Mouse (Mus musculus): ENCODE measurements around the gene Dst. TPM values are rescaled to one million over a fixed set of nuclear protein-coding genes. Genes with fewer than 3 reads are reported as not detected.

Gene Dst
- polyA plus RNA-seq, 1 experiment from 2014 or later = 29.4 TPM

- WGBS = 95% methylated on average over 7 of the region's 7 CpGs
- H3K4me1 ChIP-seq = peaks cover 21% of the 10 kb centered on the region
Observed at GRCm38 (mm10) chr1:34072262-34072661, 164.2 kb downstream of the Dst start.

GRCm38 (mm10) chr1:34073436-34074169, 165.6 kb downstream of the Dst start:
- Histone ChIP-seq H3K27ac (no peak overlapping the region), H3K36me3 (ENCODE audit: poor library complexity, severe bottlenecking) (no peaks in the 10 kb centered on the region), H3K4me3 (no peak overlapping the region), H3K4me1 (peaks cover 21% of the 10 kb centered on the region), H3K4me2 (no peak overlapping the region), H3K9me3 (replicated peaks) (no peaks in the 10 kb centered on the region), H3K27me3 (no peaks in the 10 kb centered on the region), H3K9ac (no peak overlapping the region)
- WGBS = 38% methylated on average over 10 of the region's 10 CpGs
- no peak for ATAC-seq

More at GRCm38 (mm10) chr1:34072262-34072661, 164.2 kb downstream of the Dst start:
- no peak overlapping the region for H3K4me3 ChIP-seq
- no peak overlapping the region for H3K4me2 ChIP-seq
- H3K9ac ChIP-seq = no peak overlapping the region
- H3K27me3 ChIP-seq = no peaks in the 10 kb centered on the region
- no peak for ATAC-seq
- no peak overlapping the region for H3K27ac ChIP-seq
- H3K36me3 ChIP-seq (ENCODE audit: poor library complexity, severe bottlenecking) = no peaks in the 10 kb centered on the region
- no peaks in the 10 kb centered on the region for H3K9me3 ChIP-seq (replicated peaks)

- Histone ChIP-seq H3K27ac (peak overlapping the region; percentile 35; the same call in 1 of the 2 replicates), H3K9me3 (replicated peaks) (no peaks in the 10 kb centered on the region), H3K27me3 (no peaks in the 10 kb centered on the region), H3K4me2 (peak overlapping the region; percentile 22; the same call in 1 of the 2 replicates), H3K4me3 (no peak overlapping the region), H3K9ac (no peak overlapping the region), H3K36me3 (ENCODE audit: poor library complexity, severe bottlenecking) (no peaks in the 10 kb centered on the region), H3K4me1 (peaks cover 21% of the 10 kb centered on the region)
- peak; percentile 30; the same call in 1 of the 2 replicates for ATAC-seq
- 12% methylated on average over 15 of the region's 15 CpGs for WGBS
Observed at GRCm38 (mm10) chr1:34074245-34075187, 166.5 kb downstream of the Dst start.

- peak; percentile 63; the same call in 1 of the 2 replicates for ATAC-seq
- Histone ChIP-seq H3K27me3 (no peaks in the 10 kb centered on the region), H3K36me3 (ENCODE audit: poor library complexity, severe bottlenecking) (no peaks in the 10 kb centered on the region), H3K9ac (no peak overlapping the region), H3K27ac (no peak overlapping the region), H3K4me2 (no peak overlapping the region), H3K4me3 (no peak overlapping the region), H3K9me3 (replicated peaks) (no peaks in the 10 kb centered on the region), H3K4me1 (peaks cover 21% of the 10 kb centered on the region)
- WGBS = 9% methylated on average over 12 of the region's 12 CpGs
Observed at GRCm38 (mm10) chr1:34076701-34077421, 168.8 kb downstream of the Dst start.

- ATAC-seq = no peak
Observed at GRCm38 (mm10) chr1:34077422-34077790, 169.4 kb downstream of the Dst start.

GRCm38 (mm10) chr1:34077941-34078340, 169.9 kb downstream of the Dst start:
- no peak overlapping the region for H3K4me3 ChIP-seq
- H3K36me3 ChIP-seq (ENCODE audit: poor library complexity, severe bottlenecking) = no peaks in the 10 kb centered on the region
- no peak overlapping the region for H3K27ac ChIP-seq
- no peaks in the 10 kb centered on the region for H3K9me3 ChIP-seq (replicated peaks)
- no peak overlapping the region for H3K9ac ChIP-seq
- no peak overlapping the region for H3K4me2 ChIP-seq
- peaks cover 21% of the 10 kb centered on the region for H3K4me1 ChIP-seq
- no peak for ATAC-seq
- 83% methylated on average over 6 of the region's 6 CpGs for WGBS
- no peaks in the 10 kb centered on the region for H3K27me3 ChIP-seq

More at GRCm38 (mm10) chr1:34077422-34077790, 169.4 kb downstream of the Dst start:
- H3K27me3 ChIP-seq = no peaks in the 10 kb centered on the region
- no peak overlapping the region for H3K4me3 ChIP-seq
- no peaks in the 10 kb centered on the region for H3K36me3 ChIP-seq (ENCODE audit: poor library complexity, severe bottlenecking)
- no peak overlapping the region for H3K4me2 ChIP-seq
- H3K4me1 ChIP-seq = peaks cover 21% of the 10 kb centered on the region
- WGBS = 16% methylated on average over 7 of the region's 7 CpGs
- H3K9ac ChIP-seq = no peak overlapping the region
- no peaks in the 10 kb centered on the region for H3K9me3 ChIP-seq (replicated peaks)
- H3K27ac ChIP-seq = no peak overlapping the region

GRCm38 (mm10) chr1:34089011-34089410, 181.0 kb downstream of the Dst start:
- Histone ChIP-seq H3K27me3 (no peaks in the 10 kb centered on the region), H3K4me2 (no peak overlapping the region), H3K36me3 (ENCODE audit: poor library complexity, severe bottlenecking) (peaks cover 8% of the 10 kb centered on the region), H3K4me1 (no peaks in the 10 kb centered on the region), H3K9ac (no peak overlapping the region), H3K4me3 (no peak overlapping the region), H3K9me3 (replicated peaks) (peaks cover 4% of the 10 kb centered on the region), H3K27ac (no peak overlapping the region)
- ATAC-seq = no peak
- 92% methylated on average over 3 of the region's 3 CpGs for WGBS

GRCm38 (mm10) chr1:34090700-34091099, 182.7 kb downstream of the Dst start:
- no peak for ATAC-seq
- Histone ChIP-seq H3K9ac (no peak overlapping the region), H3K36me3 (ENCODE audit: poor library complexity, severe bottlenecking) (peaks cover 8% of the 10 kb centered on the region), H3K27me3 (no peaks in the 10 kb centered on the region), H3K4me3 (no peak overlapping the region), H3K4me1 (no peaks in the 10 kb centered on the region), H3K9me3 (replicated peaks) (peaks cover 4% of the 10 kb centered on the region), H3K27ac (no peak overlapping the region), H3K4me2 (no peak overlapping the region)
- 89% methylated on average over 7 of the region's 7 CpGs for WGBS

GRCm38 (mm10) chr1:34093652-34094051, 185.6 kb downstream of the Dst start:
- WGBS = 97% methylated on average over 7 of the region's 7 CpGs
- H3K9me3 ChIP-seq (replicated peaks) = peaks cover 4% of the 10 kb centered on the region
- H3K27ac ChIP-seq = no peak overlapping the region
- no peak overlapping the region for H3K4me3 ChIP-seq
- peaks cover 18% of the 10 kb centered on the region for H3K4me1 ChIP-seq
- no peaks in the 10 kb centered on the region for H3K27me3 ChIP-seq
- H3K4me2 ChIP-seq = no peak overlapping the region
- H3K9ac ChIP-seq = no peak overlapping the region
- peaks cover 2% of the 10 kb centered on the region; the same call in 1 of the 2 replicates for H3K36me3 ChIP-seq (ENCODE audit: poor library complexity, severe bottlenecking)
- no peak for ATAC-seq

GRCm38 (mm10) chr1:34094301-34094700, 186.3 kb downstream of the Dst start:
- H3K27me3 ChIP-seq = no peaks in the 10 kb centered on the region
- 67% methylated on average over 5 of the region's 5 CpGs for WGBS
- H3K36me3 ChIP-seq (ENCODE audit: poor library complexity, severe bottlenecking) = peaks cover 2% of the 10 kb centered on the region; the same call in 1 of the 2 replicates
- peaks cover 4% of the 10 kb centered on the region for H3K9me3 ChIP-seq (replicated peaks)
- no peak overlapping the region for H3K9ac ChIP-seq
- no peak overlapping the region for H3K27ac ChIP-seq
- peaks cover 23% of the 10 kb centered on the region for H3K4me1 ChIP-seq
- H3K4me3 ChIP-seq = no peak overlapping the region
- 0 out of 2 replicates have a peak, but pooled peaks have one; percentile 33 for ATAC-seq
- H3K4me2 ChIP-seq = no peak overlapping the region

- Histone ChIP-seq H3K4me1 (peaks cover 27% of the 10 kb centered on the region), H3K27ac (no peak overlapping the region), H3K9me3 (replicated peaks) (no peaks in the 10 kb centered on the region), H3K4me3 (no peak overlapping the region), H3K36me3 (ENCODE audit: poor library complexity, severe bottlenecking) (no peaks in the 10 kb centered on the region), H3K9ac (no peak overlapping the region), H3K4me2 (no peak overlapping the region), H3K27me3 (no peaks in the 10 kb centered on the region)
- 33% methylated on average over 4 of the region's 4 CpGs for WGBS
- ATAC-seq = no peak
Observed at GRCm38 (mm10) chr1:34095173-34095572, 187.1 kb downstream of the Dst start.
